Mouse (Mus musculus) liver, adult (tissue): Measurements from ENCODE around the gene Ccdc114.

ENCODE experiments used
- GATA4 ChIP-seq: IDR thresholded peaks from 2 replicates; pipeline ENCODE4 v1.6.1; 2014; ENCODE audit warnings: mild to moderate bottlenecking, low read length; ENCODE audit not compliant: insufficient replicate concordance

Gene Ccdc114

DNA sequence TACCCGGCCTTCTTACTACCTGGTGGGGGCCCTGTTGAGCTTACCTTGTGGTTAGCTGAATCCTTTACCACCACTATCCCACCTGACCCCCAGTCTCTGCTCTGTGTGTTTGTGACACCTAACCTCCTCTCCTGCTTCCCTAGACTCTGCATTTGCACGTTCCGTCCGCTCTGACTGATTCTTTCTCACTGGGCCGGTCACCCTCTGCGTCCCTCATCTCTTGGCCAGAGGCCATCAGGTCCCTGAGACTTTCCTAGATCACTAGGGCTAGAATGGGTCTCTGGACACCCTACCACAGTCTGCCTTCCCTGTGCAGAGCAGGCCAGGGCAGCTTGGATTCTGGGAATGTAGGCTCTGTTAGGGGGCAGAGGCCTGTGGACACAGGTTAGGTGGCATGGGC is 9.8 kb upstream of the Ccdc114 start:
- no peak for TF ChIP-seq GATA4

DNA sequence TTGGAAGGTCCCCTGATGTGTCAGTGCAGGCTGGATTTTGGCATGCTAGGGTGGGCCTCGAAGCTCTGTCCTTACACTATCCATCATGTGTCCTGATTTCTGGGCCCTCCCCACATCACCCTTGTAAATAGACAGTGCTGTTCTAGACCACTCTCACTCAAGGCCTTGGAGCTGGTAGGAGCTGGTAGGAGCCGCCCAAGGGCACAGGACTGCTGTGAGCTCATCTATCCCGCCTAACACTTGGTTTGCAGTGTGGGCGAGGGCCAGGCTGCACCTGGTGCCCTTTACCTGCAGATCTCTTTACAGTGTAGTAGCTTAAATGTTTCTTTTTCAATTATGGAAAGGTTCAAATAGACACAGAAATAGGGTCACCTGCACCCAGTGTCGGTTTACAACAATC is 8.9 kb upstream of the Ccdc114 start:
- no peak for TF ChIP-seq GATA4

DNA sequence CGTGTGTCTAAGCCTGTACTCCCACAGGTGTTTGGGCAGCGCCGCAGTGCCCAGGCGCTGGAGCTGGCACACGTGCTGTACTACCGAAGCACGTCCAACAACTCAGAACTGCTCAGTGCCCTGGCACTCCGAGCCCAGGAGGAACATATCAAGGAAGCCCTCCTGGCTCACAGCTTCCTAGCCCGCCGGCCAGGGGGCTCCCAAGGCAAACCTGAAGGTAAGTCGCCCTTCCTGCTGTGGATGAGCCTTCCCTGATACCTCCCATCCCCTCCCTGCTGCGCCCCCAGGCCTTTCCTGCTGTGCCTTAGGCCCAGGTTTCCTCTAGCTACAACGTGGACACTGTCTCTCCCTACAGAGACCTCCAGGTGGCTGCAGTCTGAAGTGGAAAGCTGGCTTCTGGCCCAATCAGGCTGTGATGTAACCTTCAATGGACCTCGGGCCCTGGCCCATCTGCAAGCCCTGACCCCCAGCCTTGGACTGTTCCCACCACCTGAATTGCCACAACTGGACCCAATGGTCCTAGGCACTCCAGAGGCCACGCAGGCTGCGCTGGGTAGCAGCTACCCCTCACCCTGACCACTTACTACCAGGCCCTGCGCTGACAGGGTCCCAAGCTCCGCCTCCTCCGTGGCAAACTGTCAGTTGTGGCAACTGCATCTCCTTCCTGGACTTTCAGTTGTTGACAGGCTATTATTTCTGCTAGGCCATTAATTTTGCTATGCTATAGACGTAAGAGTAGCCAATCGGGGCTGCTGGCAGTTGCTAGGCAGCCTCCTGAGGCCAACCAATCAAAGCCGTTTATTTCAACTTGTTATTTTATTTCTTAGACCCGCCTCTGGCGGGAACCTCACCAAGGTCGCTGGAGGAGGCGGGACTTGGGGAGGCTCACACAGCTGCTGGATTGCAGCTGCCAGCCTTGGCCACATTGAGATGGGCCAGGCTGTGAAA is 7.5 kb upstream of the Ccdc114 start:
- TF ChIP-seq GATA4, result no peak

DNA sequence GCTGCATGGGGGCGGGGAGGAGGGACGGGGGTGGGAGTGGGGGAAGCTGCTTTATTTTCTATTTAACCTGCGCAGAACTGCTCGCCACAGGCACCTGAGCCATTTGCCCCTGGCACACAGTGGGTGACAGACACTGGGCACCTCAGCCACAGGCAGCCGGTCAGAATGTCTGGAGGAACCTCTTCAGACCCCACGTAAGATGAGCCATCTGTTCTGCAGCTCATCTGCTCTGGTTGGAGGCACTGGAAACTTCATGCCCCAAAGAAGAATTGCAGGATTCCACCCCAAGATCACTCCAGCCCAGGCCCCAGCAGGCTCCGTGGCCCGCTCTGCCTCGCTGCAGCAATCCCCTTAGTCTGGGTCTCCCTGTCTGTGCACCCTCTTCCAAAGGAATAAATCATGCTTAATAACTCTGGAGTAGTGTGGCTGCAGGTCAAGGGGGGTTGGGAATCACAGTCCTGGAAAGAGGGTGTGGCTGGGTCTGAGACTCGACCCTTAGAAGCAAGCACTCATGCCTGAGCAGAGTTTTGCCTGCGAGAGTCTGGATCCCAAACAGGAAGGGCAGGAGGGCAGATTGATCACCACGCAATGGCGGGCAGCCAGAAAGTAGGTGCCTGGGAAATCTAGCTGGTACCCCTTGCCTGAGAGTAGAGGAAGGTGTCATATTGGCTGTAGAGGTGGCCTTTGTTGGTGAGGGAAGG is 6.7 kb upstream of the Ccdc114 start:
- no peak for TF ChIP-seq GATA4

DNA sequence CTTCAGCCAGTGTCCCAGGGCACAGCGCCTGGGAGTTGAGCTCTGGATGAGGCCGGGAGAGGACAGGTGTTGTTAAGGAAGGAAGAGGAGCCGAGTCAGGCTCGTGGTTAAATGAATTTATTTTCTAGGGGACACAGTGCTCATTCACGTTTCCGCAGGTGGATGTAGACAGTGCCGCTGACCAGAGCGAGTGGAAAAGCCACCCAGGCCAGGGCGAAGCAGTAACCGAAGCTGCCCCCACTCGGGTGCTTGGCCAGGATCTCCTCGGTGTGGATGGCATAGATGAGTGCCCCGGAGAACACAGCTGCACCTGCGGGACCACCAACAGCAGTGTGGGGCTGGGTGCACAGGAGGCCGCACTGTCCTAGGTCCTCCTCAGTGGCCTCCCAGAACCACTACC is 5.9 kb upstream of the Ccdc114 start:
- no peak for TF ChIP-seq GATA4

DNA sequence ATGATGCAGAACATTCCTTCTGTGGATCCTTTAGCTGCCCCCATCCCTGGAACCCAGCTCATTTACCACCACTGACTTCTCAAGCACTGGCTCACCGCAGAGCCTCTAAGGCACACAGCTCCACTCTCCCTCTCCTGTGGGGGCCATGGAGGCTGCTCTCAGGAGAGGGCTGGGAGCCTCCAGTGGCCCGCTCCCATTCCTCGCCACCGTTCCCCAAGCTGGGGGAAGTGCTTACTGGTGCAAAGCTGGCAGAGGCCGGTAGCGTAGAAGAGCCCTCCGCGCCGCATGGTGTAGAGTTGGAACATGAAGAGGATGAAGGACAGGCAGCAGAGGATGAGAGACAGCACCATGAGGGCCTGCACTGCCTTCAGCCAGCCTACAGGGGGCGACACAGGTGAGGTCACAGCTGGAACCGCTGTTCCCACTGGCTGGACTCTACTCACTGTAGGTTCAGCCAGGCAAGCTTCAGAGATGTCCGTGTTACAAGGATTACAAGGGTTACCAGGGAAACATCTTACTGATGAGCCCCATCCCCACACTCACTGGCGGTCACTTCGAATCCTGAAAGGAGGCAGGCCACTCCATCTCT is 4.7 kb upstream of the Ccdc114 start:
- TF ChIP-seq GATA4, result no peak

DNA sequence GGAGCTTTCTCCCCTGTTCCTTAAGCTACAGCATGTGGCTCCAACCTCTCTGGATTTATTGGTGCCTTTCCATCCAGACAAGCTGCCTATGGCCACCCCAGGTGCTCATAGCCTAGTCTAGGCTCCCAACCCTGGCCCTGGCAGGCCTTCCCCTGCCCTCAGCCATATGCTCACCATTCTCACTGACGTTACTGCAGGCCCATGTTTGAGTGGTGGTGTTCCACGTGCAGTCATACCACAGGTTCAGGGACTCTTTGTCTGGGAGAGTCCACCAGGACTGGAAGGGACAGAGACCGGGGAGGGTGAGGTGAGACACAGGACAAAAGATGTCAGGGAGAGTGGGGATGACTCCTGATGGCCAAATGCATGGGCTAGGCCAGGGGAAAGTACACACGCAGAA is 4.1 kb upstream of the Ccdc114 start:
- TF ChIP-seq GATA4, result no peak

DNA sequence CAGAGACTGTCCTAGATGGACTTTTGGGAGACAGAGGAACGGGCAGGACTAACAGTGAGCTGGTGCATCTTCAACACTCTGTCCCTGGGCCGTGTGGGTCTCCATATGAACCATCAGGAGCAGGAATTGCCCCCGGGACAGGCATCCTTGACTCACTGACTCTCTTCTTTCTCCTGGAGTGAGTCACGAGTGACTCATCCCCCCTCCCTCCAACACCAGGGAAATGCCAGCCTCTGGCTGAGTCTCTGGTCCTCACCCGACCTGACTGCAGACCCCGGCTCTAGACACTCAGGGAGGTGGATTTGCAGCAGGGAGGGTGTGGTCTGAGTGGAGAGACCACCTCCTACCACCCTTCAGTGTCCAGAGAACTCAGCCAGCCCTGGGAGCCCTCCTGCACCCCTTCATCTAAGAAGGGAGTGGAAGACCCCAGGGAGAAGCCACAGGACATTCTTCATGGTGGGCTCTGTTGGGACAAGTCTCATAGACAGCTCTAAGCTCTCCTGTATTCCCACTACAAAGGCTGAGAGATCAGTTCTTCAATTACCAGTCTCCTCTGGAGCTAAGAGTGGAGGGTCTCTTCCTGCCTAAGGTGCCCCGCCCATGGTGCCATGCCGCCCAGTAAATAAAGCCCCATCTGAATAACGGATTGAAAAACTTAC is 3.2 kb upstream of the Ccdc114 start:
- TF ChIP-seq GATA4, result no peak

DNA sequence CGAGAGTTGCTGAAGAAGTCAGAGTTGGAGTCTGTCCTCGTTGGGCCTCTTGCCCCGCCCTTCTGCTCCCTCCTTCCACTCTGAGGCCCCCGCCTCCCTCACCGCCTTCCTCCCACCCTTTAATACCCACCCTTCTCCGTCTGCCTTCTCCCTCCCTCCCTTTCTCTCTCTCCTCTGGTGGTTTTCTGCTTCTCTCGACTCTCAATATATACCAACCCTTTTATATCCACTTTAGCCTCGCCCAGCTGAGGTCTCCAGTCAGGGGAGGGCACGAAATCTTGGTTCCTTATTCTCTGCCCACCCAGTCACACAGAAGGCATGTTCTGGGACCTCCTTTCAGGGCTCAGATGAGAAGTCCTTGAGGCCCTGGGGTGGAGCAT is 2.6 kb upstream of the Ccdc114 start, which contains the start of gene Emp3:
Emp3 (minus strand) TSS at position 163 of the 380 bp plus-strand sequence.
- no peak for TF ChIP-seq GATA4

DNA sequence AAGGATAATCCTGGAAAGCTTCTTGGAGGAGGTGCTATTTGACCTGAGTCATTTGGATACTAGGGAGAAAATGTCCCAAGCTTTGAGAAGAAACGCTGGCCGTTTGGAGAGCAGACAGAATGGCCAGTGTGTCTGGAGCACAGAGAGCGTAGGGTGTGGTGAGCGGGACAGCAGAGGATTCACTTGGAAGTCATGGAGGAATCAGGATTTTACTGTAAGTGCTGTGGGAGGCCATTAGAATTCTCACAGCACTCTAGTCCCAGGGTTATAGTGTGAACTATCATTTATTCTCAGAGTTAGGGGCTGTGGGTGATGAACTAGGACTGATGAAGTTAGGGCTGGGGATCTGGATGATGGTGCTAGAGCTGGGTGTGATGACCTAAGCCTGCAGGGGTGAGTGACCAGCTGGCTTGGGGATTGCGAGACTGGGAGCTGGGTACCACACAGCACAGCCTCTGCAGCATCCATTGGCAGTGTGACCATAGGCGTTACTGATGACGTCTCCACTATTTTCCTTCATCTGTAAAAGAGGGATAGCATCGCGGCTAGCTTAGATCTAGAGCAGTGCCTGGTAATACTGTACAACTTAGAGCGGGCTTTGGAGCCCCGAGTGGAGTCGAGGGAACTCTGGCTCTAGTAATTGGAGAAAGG is 1.8 kb upstream of the Ccdc114 start:
- TF ChIP-seq GATA4, result no peak

DNA sequence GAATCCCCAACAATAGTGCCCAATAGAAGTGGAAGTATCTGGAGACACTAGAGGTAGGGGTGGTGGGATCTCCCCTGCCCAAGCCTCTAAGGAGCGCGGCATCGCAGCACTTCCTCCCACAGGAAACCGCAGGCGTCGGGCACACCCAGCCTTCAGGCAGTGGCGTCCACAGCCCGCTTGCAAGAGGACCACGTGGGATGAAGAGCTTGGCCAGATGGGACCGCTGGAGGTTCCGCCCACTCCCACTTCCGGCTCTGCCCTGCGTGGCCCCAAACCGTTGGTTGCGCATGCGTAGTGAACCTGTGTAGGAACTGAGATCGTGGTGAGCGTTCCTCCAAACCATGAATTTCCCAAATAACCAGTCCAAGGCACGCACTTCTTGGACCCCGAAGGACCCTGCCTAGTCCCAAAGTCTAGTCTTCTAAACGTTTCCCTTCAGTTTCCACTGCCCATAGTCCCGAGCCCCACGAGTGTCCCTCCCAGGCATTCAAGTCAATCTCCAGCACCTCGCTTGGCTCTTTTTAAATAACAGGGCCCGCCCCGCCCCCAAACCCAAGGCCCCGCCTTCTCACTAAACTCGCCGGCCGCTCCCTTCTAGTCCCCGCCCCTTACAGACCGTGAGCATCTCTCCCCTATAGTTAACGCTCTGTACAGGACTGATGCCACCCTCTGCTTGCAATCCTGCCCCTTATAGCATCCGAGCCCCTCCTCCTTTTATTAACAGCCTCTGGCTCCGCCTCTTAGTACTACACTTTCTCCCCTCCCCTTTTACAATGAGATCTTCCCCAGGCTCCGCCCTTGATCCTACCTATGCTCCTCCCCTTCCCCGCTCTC is 727 bp upstream of the Ccdc114 start:
- TF ChIP-seq GATA4, result no peak; the same call in 1 of the 2 replicates

DNA sequence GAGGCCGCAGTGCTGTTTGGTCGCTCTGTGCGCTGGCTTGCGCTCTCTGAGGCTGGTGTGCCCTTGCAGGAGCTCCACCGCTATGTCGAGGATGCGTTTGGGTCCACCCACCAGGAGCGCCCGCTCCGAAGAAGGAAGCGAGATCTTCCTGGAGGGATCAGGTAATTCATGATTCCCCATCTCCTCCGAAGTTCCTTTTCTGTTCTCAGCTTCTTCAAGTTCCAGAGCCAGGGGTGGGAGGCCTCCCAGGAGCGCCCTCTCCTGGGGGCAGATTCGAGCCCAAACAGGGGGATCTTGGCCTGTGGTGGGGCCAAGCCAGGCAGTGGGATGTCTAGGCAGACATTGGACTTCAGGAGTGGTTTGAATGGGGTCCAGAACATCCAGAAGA is 551 bp downstream of the Ccdc114 start:
- no peak for TF ChIP-seq GATA4

DNA sequence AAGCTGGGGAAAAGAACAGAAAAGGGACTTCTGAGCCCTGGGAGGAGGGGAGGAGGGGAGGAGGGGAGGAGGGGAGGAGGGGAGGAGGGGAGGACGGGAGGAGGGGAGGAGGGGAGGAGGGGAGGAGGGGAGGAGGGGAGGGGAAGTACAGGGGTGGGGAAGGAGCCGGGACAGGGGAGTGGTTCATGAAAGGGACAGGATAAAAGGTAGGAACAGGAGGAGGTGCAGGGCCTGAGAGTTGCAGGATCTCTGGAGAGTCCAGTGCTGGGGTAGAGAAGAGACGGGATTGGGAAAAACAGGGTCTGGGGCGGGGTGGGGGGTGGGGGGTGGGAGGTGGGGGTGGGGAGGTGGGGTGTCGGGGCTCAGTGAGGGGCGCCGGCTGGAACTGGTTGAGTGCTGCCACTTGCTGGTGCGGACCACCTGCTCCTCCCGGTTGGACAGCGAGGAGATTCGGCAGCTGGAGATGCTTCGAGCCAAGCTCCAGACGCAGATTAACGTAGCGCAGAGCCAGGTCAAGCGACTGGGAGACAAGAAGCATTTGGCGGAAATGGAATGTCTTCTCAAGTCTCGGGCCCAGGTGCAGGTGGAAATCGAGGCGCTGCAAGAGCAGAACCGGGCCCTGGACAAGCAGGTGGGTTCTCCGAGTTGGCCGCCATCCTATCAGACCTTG is 4.9 kb downstream of the Ccdc114 start:
- TF ChIP-seq GATA4, result no peak

DNA sequence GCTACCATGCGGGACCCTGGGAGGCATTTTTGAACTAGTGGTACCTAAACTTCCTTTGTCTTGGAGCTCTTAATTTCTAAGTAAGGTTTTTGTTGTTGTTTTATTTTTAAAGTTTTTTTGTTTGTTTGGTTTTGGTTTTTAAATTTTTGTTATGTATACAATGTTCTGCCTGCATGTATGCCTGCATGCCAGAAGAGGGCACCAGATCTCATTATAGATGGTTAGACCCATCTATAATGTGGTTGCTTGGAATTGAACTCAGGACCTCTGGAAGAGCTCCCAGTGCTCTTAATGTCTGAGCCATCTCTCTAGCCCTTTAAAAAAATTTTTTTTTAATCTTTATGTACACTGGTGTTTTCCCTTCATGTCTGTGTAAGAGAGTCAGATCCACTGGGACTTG is 5.8 kb downstream of the Ccdc114 start:
- TF ChIP-seq GATA4, result no peak

DNA sequence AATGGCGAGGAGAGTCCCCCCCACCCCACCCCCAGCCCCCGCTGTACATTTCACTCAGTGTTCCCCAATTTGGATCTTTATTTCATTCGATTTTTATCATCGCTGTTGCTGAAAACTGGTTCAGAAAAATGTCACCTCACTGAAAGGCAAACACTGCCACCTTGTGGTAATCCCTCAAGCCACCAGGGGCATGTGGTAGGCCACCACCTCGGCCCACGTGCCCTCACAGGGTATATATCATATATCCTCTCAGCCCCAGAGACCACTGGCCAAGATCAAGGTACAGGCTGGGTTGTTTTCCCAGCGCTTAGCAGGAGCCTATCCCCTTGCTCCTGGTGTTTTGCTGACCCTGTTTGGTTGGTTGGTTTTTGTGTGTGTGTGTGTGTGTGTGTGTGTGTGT is 11.2 kb downstream of the Ccdc114 start:
- TF ChIP-seq GATA4, result no peak
